Mouse (Mus musculus) hindbrain, embryonic 14.5 days (tissue): ENCODE data around the gene Gm9639. TPM values are rescaled to one million over a fixed set of nuclear protein-coding genes. Genes with fewer than 3 reads are reported as not detected.
"Not testable (repeated sequence)": the region's sequence is repeated elsewhere in the genome, so short reads cannot be mapped to it uniquely, and the experiment has no call there.

Experiments
- ATAC-seq: fragments of 200-750 bp; cut with Nextera tagmentation; 2 replicates; pipeline ENCODE4 v1.8.0; 2017; ENCODE audit warnings: moderate number of reproducible peaks, mild to moderate bottlenecking, moderate TSS enrichment, moderate library complexity; ENCODE audit not compliant: low FRiP score
- DNase-seq: peaks from one replicate; pipeline ENCODE4 v3.0.0-alpha.2; 2015; ENCODE audit warnings: low spot score
- H3K27ac ChIP-seq: fragments of 300-500 bp; sonication (generic); 2 replicates; pipeline ENCODE4 v1.5.1; 2014; ENCODE audit warnings: mild to moderate bottlenecking, moderate library complexity
- H3K27me3 ChIP-seq: fragments of 300-500 bp; sonication (generic); 2 replicates; pipeline ENCODE4 v1.6.1; 2014; ENCODE audit warnings: mild to moderate bottlenecking, low read length, mixed read lengths; ENCODE audit not compliant: control insufficient read depth, insufficient read depth
- H3K36me3 ChIP-seq: fragments of 300-500 bp; sonication (generic); replicated peaks from 2 replicates; pipeline ENCODE4 v1.6.1; 2014; ENCODE audit not compliant: control insufficient read depth, insufficient read depth
- H3K4me1 ChIP-seq: fragments of 300-500 bp; sonication (generic); replicated peaks from 2 replicates; pipeline ENCODE4 v1.6.1; 2014; ENCODE audit warnings: antibody characterized with exemption, low read length, mixed read lengths; ENCODE audit not compliant: control insufficient read depth, insufficient read depth
- H3K4me2 ChIP-seq: fragments of 300-500 bp; sonication (generic); replicated peaks from 2 replicates; pipeline ENCODE4 v1.6.1; 2014; ENCODE audit warnings: mild to moderate bottlenecking, moderate library complexity
- H3K4me3 ChIP-seq: fragments of 300-500 bp; sonication (generic); replicated peaks from 2 replicates; pipeline ENCODE4 v1.5.1; 2014; ENCODE audit warnings: mild to moderate bottlenecking, low read length
- H3K9ac ChIP-seq: fragments of 300-500 bp; sonication (generic); 2 replicates; pipeline ENCODE4 v1.6.1; 2014
- H3K9me3 ChIP-seq: fragments of 300-500 bp; sonication (generic); 2 replicates; pipeline ENCODE4 v1.6.1; 2016; ENCODE audit warnings: low read length; ENCODE audit not compliant: control insufficient read depth
- WGBS: fragments of 180-500 bp; shearing (Covaris S2); extraction: QIAGEN DNeasy Blood & Tissue Kit; methylation state at CpG from one replicate; pipeline ENCODE4 v1.1.7; 2014; 5-methylcytosine and 5-hydroxymethylcytosine counted together
- polyA plus RNA-seq: library from polyadenylated mRNA; unstranded; fragments of >200 nt; fragmentation: Nextera tagmentation; extraction: Ambion mirVana; gene quantifications from 2 replicates; pipeline ENCODE4 v1.2.1, GENCODE M21; 2014

Gene Gm9639
- polyA plus RNA-seq, 1 experiment from 2014 or later, result not detected

- DNase-seq, H3K4me1 ChIP-seq, H3K27me3 ChIP-seq, H3K4me3 ChIP-seq, H3K9ac ChIP-seq, H3K36me3 ChIP-seq, H3K4me2 ChIP-seq, H3K9me3 ChIP-seq, ATAC-seq, H3K27ac ChIP-seq: not testable (repeated sequence)
- WGBS, result 100% methylated on average over 1 of the region's 1 CpGs
Observed at GRCm38 (mm10) chr10:77771225-77771624, 23.7 kb downstream of the Gm9639 start, which contains the start of gene Gm3238. Gene Gm3238 (minus strand): TSS chr10:77771325.

DNA sequence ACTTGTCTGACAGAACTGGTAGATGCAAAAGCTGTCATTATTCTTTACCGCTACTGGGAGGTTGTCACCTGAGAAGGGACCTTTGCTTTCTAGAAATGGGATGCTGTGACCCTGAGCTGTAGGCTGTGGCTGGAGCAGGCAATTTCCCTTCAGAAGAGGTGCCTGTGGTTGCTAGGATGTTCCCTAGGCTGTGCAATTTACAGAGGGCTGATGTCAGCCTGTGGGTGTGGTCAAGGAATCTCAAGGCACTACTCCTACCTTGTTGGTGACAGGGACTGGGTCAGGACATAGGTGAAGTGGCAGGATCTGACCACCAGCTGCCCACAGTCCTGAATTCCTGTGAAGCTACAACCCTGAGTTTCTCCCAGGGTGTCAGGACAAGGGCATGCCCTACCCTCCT, 25.1 kb downstream of the Gm9639 start:
- DNase-seq (no peak), ATAC-seq (no peak)
- H3K4me2 ChIP-seq, result no peak overlapping the region
- H3K27ac ChIP-seq, result no peak overlapping the region
- H3K9ac ChIP-seq, result no peak overlapping the region
- H3K27me3 ChIP-seq, result no peaks in the 10 kb centered on the region
- no peaks in the 10 kb centered on the region for H3K4me1 ChIP-seq
- H3K9me3 ChIP-seq, result no peaks in the 10 kb centered on the region
- WGBS, result 86% methylated on average over 1 of the region's 1 CpGs
- no peak overlapping the region for H3K4me3 ChIP-seq
- no peaks in the 10 kb centered on the region for H3K36me3 ChIP-seq

- H3K4me3 ChIP-seq, DNase-seq, H3K9ac ChIP-seq, H3K36me3 ChIP-seq, H3K4me2 ChIP-seq, ATAC-seq, H3K4me1 ChIP-seq, H3K9me3 ChIP-seq, H3K27me3 ChIP-seq, H3K27ac ChIP-seq: not testable (repeated sequence)
- WGBS, result no CpG with 5 or more reads among the region's 1 CpGs
Observed at GRCm38 (mm10) chr10:77759582-77759981, 35.3 kb downstream of the Gm9639 start, which contains the start of gene Gm3233. Gene Gm3233 (minus strand): TSS chr10:77759682.

- no peak overlapping the region for H3K4me2 ChIP-seq
- H3K4me1 ChIP-seq, result no peaks in the 10 kb centered on the region
- DNase-seq (no peak), ATAC-seq (no peak)
- H3K27me3 ChIP-seq, result no peaks in the 10 kb centered on the region
- H3K36me3 ChIP-seq, result no peaks in the 10 kb centered on the region
- no peaks in the 10 kb centered on the region for H3K9me3 ChIP-seq
- H3K4me3 ChIP-seq, result no peak overlapping the region
- H3K9ac ChIP-seq, result no peak overlapping the region
- H3K27ac ChIP-seq, result no peak overlapping the region
Observed at GRCm38 (mm10) chr10:77753448-77753847, 41.4 kb downstream of the Gm9639 start.

- H3K9ac ChIP-seq, result not testable (repeated sequence)
Observed at GRCm38 (mm10) chr10:77752312-77752711, 42.6 kb downstream of the Gm9639 start.

GRCm38 (mm10) chr10:77751254-77751653, 43.6 kb downstream of the Gm9639 start, which contains the start of gene Gm9736:
Gene Gm9736 (minus strand): TSS chr10:77751354.
- not testable (repeated sequence) for H3K27me3 ChIP-seq, H3K27ac ChIP-seq, ATAC-seq, H3K9me3 ChIP-seq, H3K4me2 ChIP-seq, H3K9ac ChIP-seq, DNase-seq, H3K4me1 ChIP-seq, H3K4me3 ChIP-seq, H3K36me3 ChIP-seq
- WGBS, result 44% methylated on average over 1 of the region's 1 CpGs

More at GRCm38 (mm10) chr10:77752312-77752711, 42.6 kb downstream of the Gm9639 start:
- not testable (repeated sequence) for H3K36me3 ChIP-seq, H3K9me3 ChIP-seq, H3K27me3 ChIP-seq, DNase-seq, H3K4me2 ChIP-seq, H3K27ac ChIP-seq, H3K4me3 ChIP-seq, ATAC-seq, H3K4me1 ChIP-seq
- 69% methylated on average over 3 of the region's 3 CpGs for WGBS

DNA sequence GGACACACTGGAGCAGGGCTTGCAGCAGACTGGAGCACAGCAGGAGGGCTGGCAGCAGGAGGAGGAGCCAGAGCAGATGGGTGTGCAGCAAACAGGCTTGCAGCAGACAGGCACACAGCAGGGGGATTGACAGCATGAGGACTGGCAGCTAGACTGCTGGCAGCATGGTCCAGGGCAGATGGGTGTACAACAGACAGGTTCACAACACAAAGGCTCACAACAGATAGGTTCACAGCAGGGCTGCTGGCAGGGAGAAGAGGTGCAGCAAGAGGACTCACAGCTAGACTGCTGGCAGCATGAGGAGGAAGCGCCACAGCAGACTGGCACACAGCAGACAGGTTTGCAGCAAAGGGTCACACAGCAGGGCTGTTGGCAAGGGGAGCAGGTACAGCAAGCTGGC, 44.2 kb downstream of the Gm9639 start:
- not testable (repeated sequence) for H3K36me3 ChIP-seq, H3K27ac ChIP-seq, ATAC-seq, H3K4me3 ChIP-seq, H3K4me2 ChIP-seq, H3K27me3 ChIP-seq, H3K9ac ChIP-seq, H3K9me3 ChIP-seq, H3K4me1 ChIP-seq, DNase-seq
- WGBS, result 70% methylated on average over 1 of the region's 1 CpGs

Other genes starting within 250 kb of the Gm9639 start
- 79.9 and 80.2 TPM in 2 replicates for gene Pttg1ip, start 213.4 kb downstream of the Gm9639 start, polyA plus RNA-seq
- 235 and 260 TPM in 2 replicates for gene Sumo3, start 189.0 kb downstream of the Gm9639 start, polyA plus RNA-seq
- gene Gm49325, start 188.9 kb downstream of the Gm9639 start, polyA plus RNA-seq, result 3.8 and 5.1 TPM in 2 replicates
- gene Ube2g2, start 172.8 kb downstream of the Gm9639 start, polyA plus RNA-seq, result 54.1 and 54.7 TPM in 2 replicates
- gene Tspear, start 108.5 kb downstream of the Gm9639 start, polyA plus RNA-seq, result 0.94 and 1.2 TPM in 2 replicates
- not detected in 2 replicates for gene Gm19402, start 104.3 kb downstream of the Gm9639 start, polyA plus RNA-seq
- gene Gm9508, start 97.8 kb downstream of the Gm9639 start, polyA plus RNA-seq, result not detected in 2 replicates
- not detected in 2 replicates for gene Gm10272, start 88.5 kb downstream of the Gm9639 start, polyA plus RNA-seq
- not detected in 2 replicates for gene Gm10024, start 83.6 kb downstream of the Gm9639 start, polyA plus RNA-seq
- not detected in 2 replicates for gene Gm10142, start 79.3 kb downstream of the Gm9639 start, polyA plus RNA-seq
- not detected in 2 replicates for gene Krtap12-1, start 74.5 kb downstream of the Gm9639 start, polyA plus RNA-seq
- gene Gm10100, start 68.6 kb downstream of the Gm9639 start, polyA plus RNA-seq, result not detected in 2 replicates
- gene Gm18596, start 52.4 kb downstream of the Gm9639 start, polyA plus RNA-seq, result not detected in 2 replicates
- gene Gm9736, start 43.7 kb downstream of the Gm9639 start, polyA plus RNA-seq, result not detected in 2 replicates
- not detected in 2 replicates for gene Gm3233, start 35.4 kb downstream of the Gm9639 start, polyA plus RNA-seq
- not detected in 2 replicates for gene Gm3238, start 23.8 kb downstream of the Gm9639 start, polyA plus RNA-seq
- not detected in 2 replicates for gene Gm7138, start 18.1 kb downstream of the Gm9639 start, polyA plus RNA-seq
- gene Gm3250, start 12.5 kb downstream of the Gm9639 start, polyA plus RNA-seq, result not detected in 2 replicates
- gene Gm7137, start 6.9 kb downstream of the Gm9639 start, polyA plus RNA-seq, result not detected in 2 replicates
- gene Gm19668, start 4.1 kb upstream of the Gm9639 start, polyA plus RNA-seq, result not detected in 2 replicates
- gene Gm9507, start 16.8 kb upstream of the Gm9639 start, polyA plus RNA-seq, result not detected in 2 replicates
- not detected in 2 replicates for gene Gm2696, start 19.6 kb upstream of the Gm9639 start, polyA plus RNA-seq
- not detected in 2 replicates for gene Krtap10-4, start 32.0 kb upstream of the Gm9639 start, polyA plus RNA-seq
- not detected in 2 replicates for gene Krtap10-10, start 40.9 kb upstream of the Gm9639 start, polyA plus RNA-seq
- gene Gm36176, start 51.7 kb upstream of the Gm9639 start, polyA plus RNA-seq, result not detected in 2 replicates
- not detected in 2 replicates for gene Gm10318, start 57.8 kb upstream of the Gm9639 start, polyA plus RNA-seq
- not detected in 2 replicates for gene Gm3285, start 66.9 kb upstream of the Gm9639 start, polyA plus RNA-seq
- 19.6 and 20.3 TPM in 2 replicates for gene Lrrc3, start 107.5 kb upstream of the Gm9639 start, polyA plus RNA-seq
- 6.3 and 6.4 TPM in 2 replicates for gene Trpm2, start 175.5 kb upstream of the Gm9639 start, polyA plus RNA-seq
- gene 1810043G02Rik, start 183.4 kb upstream of the Gm9639 start, polyA plus RNA-seq, result 46.9 and 48.1 TPM in 2 replicates
- 93.5 and 98.2 TPM in 2 replicates for gene Pfkl, start 215.0 kb upstream of the Gm9639 start, polyA plus RNA-seq
- not detected in 2 replicates for gene Dnmt3l, start 246.9 kb upstream of the Gm9639 start, polyA plus RNA-seq
- 0.09 and 0.15 TPM in 2 replicates for gene Aire, start 248.5 kb upstream of the Gm9639 start, polyA plus RNA-seq